Mouse (Mus musculus) forebrain, embryonic 14.5 days (tissue): ENCODE results near the gene Has1. TPM values are rescaled to one million over a fixed set of nuclear protein-coding genes. Genes with fewer than 3 reads are reported as not detected.
"Not testable (repeated sequence)": the region's sequence is repeated elsewhere in the genome, so short reads cannot be mapped to it uniquely, and the experiment has no call there.

Experiments used
- ATAC-seq: fragments of 200-750 bp; cut with Nextera tagmentation; 2 replicates; pipeline ENCODE4 v1.8.0; 2017; ENCODE audit warnings: mild to moderate bottlenecking, moderate library complexity
- DNase-seq: peaks from one replicate; pipeline ENCODE4 v3.0.0-alpha.2; 2015; ENCODE audit warnings: low spot score
- H3K27ac ChIP-seq: fragments of 300-500 bp; sonication (generic); 2 replicates; pipeline ENCODE4 v1.5.1; 2014; ENCODE audit warnings: low read depth, mild to moderate bottlenecking, control low read depth, low read length, moderate library complexity
- H3K27me3 ChIP-seq: fragments of 300-500 bp; sonication (generic); replicated peaks from 2 replicates; pipeline ENCODE4 v1.6.1; 2014; ENCODE audit warnings: low read length, control low read depth, mixed read lengths; ENCODE audit not compliant: control insufficient read depth, insufficient read depth
- H3K36me3 ChIP-seq: fragments of 300-500 bp; sonication (generic); 2 replicates; pipeline ENCODE4 v1.6.1; 2014; ENCODE audit warnings: low read length, control low read depth; ENCODE audit not compliant: control insufficient read depth, insufficient read depth
- H3K4me1 ChIP-seq: fragments of 300-500 bp; sonication (generic); 2 replicates; pipeline ENCODE4 v1.6.1; 2014; ENCODE audit warnings: antibody characterized with exemption, low read length, control low read depth; ENCODE audit not compliant: control insufficient read depth, insufficient read depth
- H3K4me2 ChIP-seq: fragments of 300-500 bp; sonication (generic); 2 replicates; pipeline ENCODE4 v1.6.1; 2014; ENCODE audit warnings: mild to moderate bottlenecking, control low read depth, low read length
- H3K4me3 ChIP-seq: fragments of 300-500 bp; sonication (generic); 2 replicates; pipeline ENCODE4 v1.5.1; 2014; ENCODE audit warnings: low read depth, low read length, control low read depth
- H3K9ac ChIP-seq: fragments of 300-500 bp; sonication (generic); 2 replicates; pipeline ENCODE4 v1.6.1; 2014; ENCODE audit warnings: mild to moderate bottlenecking, low read length, control low read depth, moderate library complexity
- H3K9me3 ChIP-seq: fragments of 300-500 bp; sonication (generic); replicated peaks from 2 replicates; pipeline ENCODE4 v1.6.1; 2016; ENCODE audit warnings: low read length, control low read depth, mixed read lengths; ENCODE audit not compliant: control insufficient read depth
- WGBS: fragments of 180-500 bp; shearing (Covaris S2); extraction: QIAGEN DNeasy Blood & Tissue Kit; methylation state at CpG from one replicate; pipeline ENCODE4 v1.1.7; 2014; 5-methylcytosine and 5-hydroxymethylcytosine counted together
- polyA plus RNA-seq: library from polyadenylated mRNA; unstranded; fragments of >200 nt; fragmentation: Nextera tagmentation; extraction: Ambion mirVana; gene quantifications from 2 replicates; pipeline ENCODE4 v1.2.1, GENCODE M21; 2014

Has1 gene
- polyA plus RNA-seq, 1 experiment from 2014 or later: 0.39 TPM

- Histone ChIP-seq H3K27me3 (no peaks in the 10 kb centered on the region), H3K9me3 (no peaks in the 10 kb centered on the region), H3K4me3 (no peak overlapping the region), H3K27ac (no peak overlapping the region), H3K4me2 (no peak overlapping the region), H3K4me1 (no peaks in the 10 kb centered on the region), H3K36me3 (no peaks in the 10 kb centered on the region), H3K9ac (no peak overlapping the region)
- DNase-seq (no peak), ATAC-seq (no peak)
- WGBS: 79% methylated on average over 2 of the region's 2 CpGs
Measured at GRCm38 (mm10) chr17:17848988-17849387, 6.0 kb downstream of the Has1 start.

GRCm38 (mm10) chr17:17845187-17846027, 9.6 kb downstream of the Has1 start:
- Histone ChIP-seq H3K9me3 (no peaks in the 10 kb centered on the region), H3K4me1 (no peaks in the 10 kb centered on the region), H3K27ac (no peak overlapping the region), H3K36me3 (peaks cover 19% of the 10 kb centered on the region), H3K9ac (no peak overlapping the region), H3K27me3 (no peaks in the 10 kb centered on the region), H3K4me2 (no peak overlapping the region), H3K4me3 (no peak overlapping the region)
- ATAC-seq (no peak), DNase-seq (no peak)
- WGBS: 68% methylated on average over 10 of the region's 10 CpGs

GRCm38 (mm10) chr17:17844606-17845005, 10.4 kb downstream of the Has1 start:
- ATAC-seq, DNase-seq, H3K27me3 ChIP-seq, H3K4me3 ChIP-seq, H3K27ac ChIP-seq, H3K9ac ChIP-seq, H3K4me2 ChIP-seq, H3K9me3 ChIP-seq, H3K4me1 ChIP-seq: not testable (repeated sequence)
- peaks cover 25% of the 10 kb centered on the region for H3K36me3 ChIP-seq
- 92% methylated on average over 3 of the region's 3 CpGs for WGBS

- WGBS: 75% methylated on average over 27 of the region's 27 CpGs
Measured at GRCm38 (mm10) chr17:17843534-17844261, 11.3 kb downstream of the Has1 start.

GRCm38 (mm10) chr17:17840796-17841195, 14.2 kb downstream of the Has1 start:
- ATAC-seq: no peak
- H3K4me1 ChIP-seq: peaks cover 11% of the 10 kb centered on the region
- H3K9me3 ChIP-seq: no peaks in the 10 kb centered on the region
- H3K9ac ChIP-seq: no peak overlapping the region
- H3K36me3 ChIP-seq: peaks cover 33% of the 10 kb centered on the region
- no peak overlapping the region for H3K4me3 ChIP-seq
- H3K27me3 ChIP-seq: no peaks in the 10 kb centered on the region
- H3K4me2 ChIP-seq: no peak overlapping the region
- H3K27ac ChIP-seq: no peak overlapping the region
- no peak for DNase-seq
- WGBS: 90% methylated on average over 7 of the region's 7 CpGs

More at GRCm38 (mm10) chr17:17843534-17844261, 11.3 kb downstream of the Has1 start:
- no peak overlapping the region for H3K9ac ChIP-seq
- ATAC-seq (peak; percentile 54), DNase-seq (no peak)
- H3K36me3 ChIP-seq: peaks cover 25% of the 10 kb centered on the region
- H3K4me1 ChIP-seq: peaks cover 3% of the 10 kb centered on the region
- no peak overlapping the region for H3K4me2 ChIP-seq
- no peaks in the 10 kb centered on the region for H3K27me3 ChIP-seq
- no peak overlapping the region for H3K4me3 ChIP-seq
- no peak overlapping the region for H3K27ac ChIP-seq
- H3K9me3 ChIP-seq: no peaks in the 10 kb centered on the region

GRCm38 (mm10) chr17:17839276-17839675, 15.7 kb downstream of the Has1 start:
- ATAC-seq: no peak
- H3K9ac ChIP-seq: no peak overlapping the region
- H3K27ac ChIP-seq: no peak overlapping the region
- no peak overlapping the region for H3K4me3 ChIP-seq
- H3K27me3 ChIP-seq: no peaks in the 10 kb centered on the region
- 92% methylated on average over 2 of the region's 2 CpGs for WGBS
- peaks cover 16% of the 10 kb centered on the region for H3K4me1 ChIP-seq
- no peak overlapping the region for H3K4me2 ChIP-seq
- peaks cover 37% of the 10 kb centered on the region for H3K36me3 ChIP-seq
- no peak for DNase-seq
- H3K9me3 ChIP-seq: no peaks in the 10 kb centered on the region

GRCm38 (mm10) chr17:17837919-17838701, 16.9 kb downstream of the Has1 start:
- no peaks in the 10 kb centered on the region for H3K27me3 ChIP-seq
- peak overlapping the region; percentile 71 for H3K27ac ChIP-seq
- DNase-seq: peak; percentile 96
- H3K4me1 ChIP-seq: peaks cover 22% of the 10 kb centered on the region
- peak; percentile 96 for ATAC-seq
- peaks cover 45% of the 10 kb centered on the region for H3K36me3 ChIP-seq
- H3K9ac ChIP-seq: peak overlapping the region; percentile 66
- peak overlapping the region; percentile 39 for H3K4me3 ChIP-seq
- WGBS: under 1% methylated on average over 43 of the region's 43 CpGs
- H3K4me2 ChIP-seq: peak overlapping the region; percentile 66
- H3K9me3 ChIP-seq: no peaks in the 10 kb centered on the region

GRCm38 (mm10) chr17:17837426-17837825, 17.6 kb downstream of the Has1 start:
- H3K4me1 ChIP-seq: peaks cover 24% of the 10 kb centered on the region
- H3K4me2 ChIP-seq: peak overlapping the region; percentile 66
- H3K36me3 ChIP-seq: peaks cover 48% of the 10 kb centered on the region
- H3K9me3 ChIP-seq: no peaks in the 10 kb centered on the region
- peak overlapping the region; percentile 39 for H3K4me3 ChIP-seq
- H3K9ac ChIP-seq: peak overlapping the region; percentile 66
- peak overlapping the region; percentile 71 for H3K27ac ChIP-seq
- no peak; the same call in 1 of the 2 replicates for ATAC-seq
- no peaks in the 10 kb centered on the region for H3K27me3 ChIP-seq
- DNase-seq: no peak
- WGBS: 9% methylated on average over 13 of the region's 13 CpGs
